Mouse (Mus musculus): ENCODE data around the gene Gm973. TPM values are rescaled to one million over a fixed set of nuclear protein-coding genes. Genes with fewer than 3 reads are reported as not detected.
A peak's percentile ranks its signal among the peaks of the same experiment; 100 is the strongest.

Gene Gm973
- polyA plus RNA-seq, 1 experiment from 2014 or later: 8.1 TPM

DNA sequence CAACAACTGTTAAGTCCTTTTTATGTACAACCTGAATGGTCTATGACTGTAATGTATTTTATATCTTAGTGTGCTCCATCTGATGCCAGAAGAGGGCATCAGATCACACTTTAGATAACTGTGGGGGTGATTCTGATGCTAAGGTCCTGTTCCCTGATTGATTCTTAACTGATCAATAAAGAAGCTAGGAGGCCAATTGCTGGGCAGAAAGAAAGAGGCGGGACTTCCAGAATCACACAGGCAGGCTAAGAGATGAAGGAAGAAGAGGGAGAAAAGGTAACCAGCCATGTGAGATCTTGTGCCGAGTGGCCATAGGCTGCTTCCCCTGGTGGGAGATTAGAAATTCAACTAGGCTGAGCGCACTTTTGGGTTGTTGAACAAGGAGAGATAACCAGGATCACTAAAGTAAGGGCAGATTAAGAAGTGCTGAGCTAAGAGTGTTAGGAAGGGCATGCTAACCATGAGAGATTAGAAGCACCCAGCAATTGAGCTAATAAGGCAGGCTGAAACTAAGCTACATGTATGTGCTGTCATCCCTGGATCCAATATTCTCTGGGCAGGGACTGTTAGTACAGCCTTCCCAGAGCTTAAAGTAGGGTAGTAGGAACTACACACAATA is 135.2 kb downstream of the Gm973 start:
- Histone ChIP-seq H3K9ac (no peak overlapping the region), H3K9me3 (no peaks in the 10 kb centered on the region), H3K4me2 (no peak overlapping the region), H3K27me3 (no peaks in the 10 kb centered on the region), H3K4me3 (no peak overlapping the region), H3K4me1 (replicated peaks) (no peaks in the 10 kb centered on the region), H3K27ac (replicated peaks) (no peak overlapping the region), H3K36me3 (peaks cover 34% of the 10 kb centered on the region)
- 94% methylated on average over 3 of the region's 3 CpGs for WGBS
- no peak for ATAC-seq (ENCODE audit: low FRiP score, low read depth)

DNA sequence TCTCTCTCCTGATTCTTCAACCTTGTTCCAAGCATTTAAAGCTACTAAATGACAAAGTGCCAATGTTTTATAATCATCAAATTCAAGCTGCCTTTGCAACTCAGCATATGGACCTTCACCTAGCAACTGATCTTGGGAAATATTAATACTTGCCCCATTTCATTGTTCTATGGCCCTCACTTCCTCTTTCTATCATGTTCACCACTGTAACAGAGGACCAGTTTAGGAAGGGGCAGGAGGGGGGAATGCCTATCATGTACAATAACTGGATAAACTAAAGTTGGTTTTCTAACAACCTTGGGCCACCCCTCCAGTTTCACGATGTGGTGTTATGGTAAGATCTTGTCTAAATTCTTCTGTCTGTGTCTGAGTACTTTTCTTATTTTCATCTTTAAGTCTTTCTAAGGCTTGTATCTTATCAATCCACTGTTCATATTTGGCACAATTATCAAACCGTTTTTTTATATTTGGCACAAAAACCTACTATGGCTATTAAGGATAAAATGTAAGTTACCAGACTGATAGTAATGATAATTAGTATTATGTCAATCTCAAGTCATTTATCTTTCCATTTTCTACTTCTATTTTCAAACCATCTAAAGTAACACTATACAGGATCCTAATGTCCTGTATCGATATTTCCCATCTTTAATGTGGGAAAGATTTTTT is 137.3 kb downstream of the Gm973 start:
- Histone ChIP-seq H3K4me2 (no peak overlapping the region), H3K9ac (no peak overlapping the region), H3K4me1 (replicated peaks) (no peaks in the 10 kb centered on the region), H3K9me3 (no peaks in the 10 kb centered on the region), H3K27ac (replicated peaks) (no peak overlapping the region), H3K27me3 (no peaks in the 10 kb centered on the region), H3K36me3 (peaks cover 27% of the 10 kb centered on the region), H3K4me3 (no peak overlapping the region)
- WGBS: 95% methylated on average over 3 of the region's 3 CpGs
- ATAC-seq (ENCODE audit: low FRiP score, low read depth): no peak

DNA sequence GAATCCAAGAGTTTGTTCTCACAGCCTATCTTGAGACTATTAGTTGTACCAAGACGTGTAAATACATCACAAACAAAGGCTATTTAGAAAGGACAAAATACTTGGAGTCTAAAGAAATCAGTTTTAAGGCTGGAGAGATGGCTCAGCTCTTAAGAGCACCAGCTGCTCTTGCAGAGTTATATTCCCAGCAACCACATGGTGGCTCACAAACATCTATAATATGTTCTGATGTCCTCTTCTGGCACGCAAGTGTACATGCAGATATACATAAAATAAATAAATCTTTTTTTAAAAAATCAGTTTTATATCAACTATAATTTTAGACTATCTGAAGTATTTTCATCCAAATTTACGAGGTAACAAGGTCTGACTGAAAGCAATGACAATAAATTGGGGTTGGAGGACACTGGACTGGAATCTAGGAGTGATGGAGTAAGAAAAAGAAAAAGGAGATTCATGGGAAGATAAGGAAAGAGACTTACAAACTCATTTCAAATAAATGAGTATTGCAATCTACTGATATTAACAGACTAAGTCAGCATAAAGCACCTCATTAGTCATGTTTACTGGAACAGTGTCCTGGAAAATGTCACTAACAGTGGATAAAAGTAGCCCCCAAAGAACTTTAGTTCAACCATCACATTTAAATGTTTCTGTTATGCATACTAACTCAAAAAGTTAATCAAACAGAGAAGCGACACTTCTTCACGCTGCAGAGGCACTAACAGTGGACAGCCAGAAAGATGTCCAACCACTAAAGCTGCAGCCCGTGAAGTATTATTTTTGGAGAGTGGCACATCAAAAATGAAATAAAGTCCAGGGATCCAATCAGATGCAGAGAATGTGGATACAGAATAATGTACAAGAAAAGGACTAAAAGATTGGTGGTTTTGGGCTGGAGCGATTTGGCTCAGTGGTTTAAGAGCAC is 140.4 kb downstream of the Gm973 start:
- Histone ChIP-seq H3K9ac (no peak overlapping the region), H3K4me1 (replicated peaks) (no peaks in the 10 kb centered on the region), H3K27me3 (no peaks in the 10 kb centered on the region), H3K4me3 (no peak overlapping the region), H3K36me3 (peaks cover 15% of the 10 kb centered on the region), H3K4me2 (no peak overlapping the region), H3K9me3 (no peaks in the 10 kb centered on the region), H3K27ac (replicated peaks) (no peak overlapping the region)
- no peak for ATAC-seq (ENCODE audit: low FRiP score, low read depth)
- 90% methylated on average over 7 of the region's 7 CpGs for WGBS

DNA sequence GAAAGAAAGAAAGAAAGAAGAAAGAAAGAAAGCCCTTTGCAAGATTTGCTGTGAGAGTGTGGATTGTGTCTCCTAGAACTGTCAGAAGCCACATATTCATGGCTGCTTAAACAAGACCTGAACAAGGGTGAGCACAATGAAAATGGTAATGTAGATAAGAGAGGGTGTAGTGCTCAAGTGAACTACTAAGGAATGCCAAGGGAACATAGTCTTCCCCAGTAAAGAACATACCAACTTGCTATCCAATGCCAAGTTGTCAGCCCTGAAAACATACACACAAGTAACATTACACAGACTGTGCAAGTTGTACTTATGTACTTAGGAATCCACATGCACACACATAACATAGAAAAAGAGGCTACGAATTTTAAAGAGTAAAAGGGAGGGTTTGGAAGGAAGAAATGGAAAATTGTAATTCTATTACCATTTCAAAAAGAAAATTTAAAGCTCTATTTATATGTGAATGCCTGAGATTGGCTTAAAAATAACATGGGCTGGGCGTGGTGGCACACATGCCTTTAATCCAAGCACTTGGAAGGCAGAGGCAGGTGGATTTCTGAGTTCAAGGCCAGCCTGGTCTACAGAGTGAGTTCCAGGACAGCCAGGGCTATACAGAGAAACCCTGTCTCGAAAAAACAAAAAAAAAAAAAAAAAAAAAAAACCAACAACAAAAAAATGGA is 147.5 kb downstream of the Gm973 start:
- H3K9ac ChIP-seq: no peak overlapping the region
- H3K4me2 ChIP-seq: no peak overlapping the region
- H3K36me3 ChIP-seq: no peaks in the 10 kb centered on the region
- WGBS: 94% methylated on average over 3 of the region's 3 CpGs
- ATAC-seq (ENCODE audit: low FRiP score, low read depth): no peak
- no peak overlapping the region for H3K4me3 ChIP-seq
- H3K27ac ChIP-seq (replicated peaks): no peak overlapping the region
- H3K4me1 ChIP-seq (replicated peaks): peaks cover 10% of the 10 kb centered on the region
- no peaks in the 10 kb centered on the region for H3K9me3 ChIP-seq
- no peaks in the 10 kb centered on the region for H3K27me3 ChIP-seq

DNA sequence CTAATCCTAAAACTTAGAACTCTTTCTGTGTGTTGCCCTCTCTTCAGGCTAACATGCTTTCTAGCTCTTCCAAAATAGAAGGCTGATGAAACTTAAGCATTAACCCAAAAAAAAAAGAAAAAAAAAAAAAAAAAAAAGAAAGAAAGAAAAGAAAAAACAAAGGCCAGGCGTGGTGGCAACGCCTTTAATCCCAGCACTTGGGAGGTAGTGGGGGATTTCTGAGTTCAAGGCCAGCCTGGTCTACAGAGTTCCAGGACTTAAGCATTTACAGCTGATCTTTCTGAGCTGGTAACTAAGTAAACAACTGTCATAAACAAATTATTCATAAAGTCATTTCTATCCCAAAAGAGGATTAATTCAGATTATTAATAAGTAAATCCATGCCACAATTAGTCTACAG is 152.8 kb downstream of the Gm973 start:
- ATAC-seq (ENCODE audit: low FRiP score, low read depth): no peak
- 85% methylated on average over 2 of the region's 2 CpGs for WGBS

DNA sequence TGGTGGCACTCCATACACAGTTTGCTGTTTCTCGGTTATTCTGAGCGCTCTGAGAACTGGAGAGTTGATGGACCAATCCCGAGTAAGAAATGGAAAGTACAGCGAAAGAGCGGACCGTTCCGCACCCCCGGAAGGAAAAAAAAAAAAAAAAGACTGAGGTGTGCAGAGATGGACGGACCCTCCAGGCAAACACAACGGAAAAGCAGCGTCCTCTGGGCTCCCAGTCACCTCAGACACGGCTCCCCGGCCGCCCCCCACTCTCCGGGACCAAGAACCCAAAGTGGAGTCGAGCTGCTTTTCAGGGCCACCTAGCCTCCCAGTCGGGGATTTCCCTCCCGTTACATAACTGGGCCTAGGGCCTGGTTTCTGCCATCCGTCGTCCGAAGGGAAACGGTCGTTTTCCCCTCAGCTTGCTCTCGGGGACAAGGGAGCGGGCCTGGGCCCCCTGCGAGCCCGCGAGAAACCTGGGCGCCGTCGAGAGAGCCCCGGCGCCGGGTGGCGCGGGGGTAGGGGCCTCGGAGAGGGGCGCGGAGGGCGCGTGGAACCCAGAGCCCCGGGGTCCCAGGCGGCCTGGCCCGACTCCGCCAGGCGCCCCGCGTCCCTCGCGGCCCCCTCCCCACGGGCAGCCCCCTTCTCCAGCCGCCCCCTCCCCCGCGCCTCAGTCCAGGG is 154.0 kb downstream of the Gm973 start:
- Histone ChIP-seq H3K4me2 (peak overlapping the region; percentile 90), H3K4me3 (peak overlapping the region; percentile 91), H3K27me3 (no peaks in the 10 kb centered on the region), H3K9ac (peak overlapping the region; percentile 93), H3K4me1 (replicated peaks) (peaks cover 28% of the 10 kb centered on the region), H3K27ac (replicated peaks) (peak overlapping the region; percentile 92), H3K9me3 (no peaks in the 10 kb centered on the region), H3K36me3 (no peaks in the 10 kb centered on the region)
- WGBS: 0% methylated on average over 45 of the region's 54 CpGs
- ATAC-seq (ENCODE audit: low FRiP score, low read depth): no peak; the same call in 1 of the 2 replicates

More for the DNA sequence above, 152.8 kb downstream of the Gm973 start:
- H3K36me3 ChIP-seq: no peaks in the 10 kb centered on the region
- H3K9ac ChIP-seq: no peak overlapping the region
- no peaks in the 10 kb centered on the region for H3K27me3 ChIP-seq
- H3K9me3 ChIP-seq: no peaks in the 10 kb centered on the region
- no peak overlapping the region for H3K4me3 ChIP-seq
- peaks cover 28% of the 10 kb centered on the region for H3K4me1 ChIP-seq (replicated peaks)
- H3K27ac ChIP-seq (replicated peaks): no peak overlapping the region
- peak overlapping the region; percentile 90 for H3K4me2 ChIP-seq

DNA sequence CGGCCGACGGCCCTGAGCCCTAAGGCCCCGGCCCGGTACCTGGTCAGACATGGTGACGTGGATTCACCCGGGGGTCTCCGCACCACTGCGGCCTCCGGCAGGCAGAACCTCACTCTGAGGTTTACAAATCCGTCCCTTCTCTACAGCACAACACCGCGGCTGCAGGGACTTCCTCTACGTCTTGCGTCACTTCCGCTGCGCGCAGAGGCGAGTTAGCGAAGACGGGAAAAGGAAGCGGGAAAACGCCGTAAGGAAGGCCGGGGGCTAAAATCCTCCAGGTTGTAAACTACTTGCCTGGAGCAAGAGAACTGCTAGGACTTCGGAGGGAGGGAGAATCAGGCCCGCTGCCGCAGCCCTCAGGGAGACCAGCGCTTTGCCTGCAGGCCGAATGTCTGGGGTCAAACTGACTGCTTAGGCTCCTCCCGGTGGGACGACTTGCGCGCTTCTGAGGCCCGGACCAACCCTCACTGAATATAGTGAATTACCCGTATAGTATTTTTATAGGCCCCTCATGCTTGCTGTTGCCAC is 154.6 kb downstream of the Gm973 start, which contains the start of gene Sumo1:
Gene Sumo1, minus strand, starts transcription at position 194 of the 528 bp plus-strand sequence.
- WGBS: under 1% methylated on average over 35 of the region's 36 CpGs
- H3K27ac ChIP-seq (replicated peaks): peak within 1 kb of the TSS; percentile 92
- peaks cover 28% of the 10 kb centered on the region for H3K4me1 ChIP-seq (replicated peaks)
- no peaks in the 10 kb centered on the region for H3K36me3 ChIP-seq
- peak within 1 kb of the TSS; percentile 93 for H3K9ac ChIP-seq
- peak within 1 kb of the TSS; percentile 90 for H3K4me2 ChIP-seq
- H3K27me3 ChIP-seq: no peaks in the 10 kb centered on the region
- H3K9me3 ChIP-seq: no peaks in the 10 kb centered on the region
- H3K4me3 ChIP-seq: peak within 1 kb of the TSS; percentile 91
- ATAC-seq (ENCODE audit: low FRiP score, low read depth): peak; percentile 96

DNA sequence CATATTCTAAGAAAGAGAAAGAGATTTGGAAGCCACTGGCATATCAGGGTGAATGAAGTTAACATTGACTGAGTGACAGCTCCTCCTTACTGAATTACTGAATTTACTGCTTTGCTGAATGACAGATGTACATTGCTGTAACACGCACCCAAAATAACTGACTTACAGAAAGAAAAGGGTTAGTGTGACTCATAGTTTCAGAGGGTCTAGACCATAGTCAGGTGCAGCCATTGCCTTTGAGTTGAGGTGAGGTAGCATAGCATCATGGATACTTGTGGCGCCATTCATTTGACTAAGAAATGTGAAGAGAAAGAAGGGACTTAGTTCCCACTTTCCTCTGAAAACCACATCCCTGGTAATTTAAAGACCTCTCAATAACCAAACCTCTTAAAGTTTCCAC is 157.6 kb downstream of the Gm973 start:
- H3K27me3 ChIP-seq: no peaks in the 10 kb centered on the region
- H3K9ac ChIP-seq: no peak overlapping the region
- H3K9me3 ChIP-seq: no peaks in the 10 kb centered on the region
- H3K36me3 ChIP-seq: no peaks in the 10 kb centered on the region
- H3K27ac ChIP-seq (replicated peaks): no peak overlapping the region
- WGBS: 99% methylated on average over 2 of the region's 2 CpGs
- H3K4me1 ChIP-seq (replicated peaks): peaks cover 18% of the 10 kb centered on the region
- ATAC-seq (ENCODE audit: low FRiP score, low read depth): no peak
- no peak overlapping the region for H3K4me2 ChIP-seq
- H3K4me3 ChIP-seq: no peak overlapping the region

DNA sequence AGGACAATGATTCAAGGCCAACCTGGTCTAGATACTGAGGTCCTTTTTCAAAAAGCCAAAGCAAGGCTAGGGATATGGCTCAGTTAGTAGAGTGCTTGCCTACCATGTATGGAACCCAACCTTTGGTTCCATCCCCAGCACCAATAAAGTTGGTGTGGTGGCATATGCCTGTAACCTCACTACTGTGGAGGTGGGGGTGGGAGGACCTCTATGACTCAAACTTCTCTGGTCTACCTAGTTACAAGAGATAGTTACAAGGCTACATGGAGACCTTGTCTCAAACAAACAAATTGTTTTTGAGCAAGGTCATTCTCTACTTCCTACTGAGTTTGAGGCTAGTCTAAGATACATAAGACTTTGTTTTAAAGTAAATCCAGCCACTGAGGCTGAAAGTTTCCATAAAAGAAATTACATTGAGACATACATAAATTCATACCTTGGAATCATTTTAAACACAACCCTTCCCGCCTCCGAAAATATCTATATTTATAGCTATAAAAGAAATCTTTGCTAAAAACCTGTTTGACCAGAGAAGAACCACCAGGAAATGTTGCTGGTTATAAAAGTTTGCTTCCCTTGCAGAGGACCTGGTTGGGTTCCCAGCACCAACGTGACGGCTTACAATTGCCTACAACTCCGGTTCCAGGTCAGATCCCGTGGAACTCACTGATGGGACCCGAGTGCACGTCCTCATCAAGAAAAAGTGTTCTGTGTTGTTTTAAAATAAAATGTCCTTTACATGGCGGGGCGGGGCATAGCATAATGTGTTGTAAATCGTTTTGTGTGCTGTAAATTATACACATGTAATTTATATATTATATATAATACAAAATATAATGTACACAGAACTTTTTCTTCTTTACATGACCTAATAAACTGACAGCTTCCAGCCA is 168.1 kb downstream of the Gm973 start:
- 11% methylated on average over 11 of the region's 11 CpGs for WGBS
- Histone ChIP-seq H3K27ac (replicated peaks) (no peak overlapping the region), H3K9ac (peak overlapping the region; percentile 37; the same call in 1 of the 2 replicates), H3K27me3 (peaks cover 7% of the 10 kb centered on the region; the same call in 1 of the 2 replicates), H3K36me3 (no peaks in the 10 kb centered on the region), H3K4me3 (peak overlapping the region; percentile 89), H3K4me1 (replicated peaks) (peaks cover 23% of the 10 kb centered on the region), H3K4me2 (peak overlapping the region; percentile 87), H3K9me3 (no peaks in the 10 kb centered on the region)
- no peak for ATAC-seq (ENCODE audit: low FRiP score, low read depth)

Measured in hindbrain, embryonic 15.5 days (tissue).